Mouse (Mus musculus) lung, embryonic 16.5 days (tissue): ENCODE measurements around the gene Cpne2. TPM values are rescaled to one million over a fixed set of nuclear protein-coding genes. Genes with fewer than 3 reads are reported as not detected.

Experiments used
- ATAC-seq: fragments of 200-750 bp; cut with Nextera tagmentation; 2 replicates; pipeline ENCODE4 v1.8.0; 2017; ENCODE audit warnings: low read depth, mild to moderate bottlenecking, moderate library complexity
- H3K27ac ChIP-seq: fragments of 300-500 bp; sonication (generic); 2 replicates; pipeline ENCODE4 v1.5.1; 2014; ENCODE audit warnings: mild to moderate bottlenecking, control low read depth, low read length
- H3K27me3 ChIP-seq: fragments of 300-500 bp; sonication (generic); 2 replicates; pipeline ENCODE4 v1.6.1; 2014; ENCODE audit warnings: low read depth, low read length, mixed read lengths; ENCODE audit not compliant: control insufficient read depth, insufficient read depth
- H3K36me3 ChIP-seq: fragments of 300-500 bp; sonication (generic); 2 replicates; pipeline ENCODE4 v1.6.1; 2014; ENCODE audit warnings: low read length; ENCODE audit not compliant: control insufficient read depth, insufficient read depth
- H3K4me1 ChIP-seq: fragments of 300-500 bp; sonication (generic); replicated peaks from 2 replicates; pipeline ENCODE4 v1.6.1; 2014; ENCODE audit warnings: low read length, mixed read lengths; ENCODE audit not compliant: control insufficient read depth, insufficient read depth
- H3K4me2 ChIP-seq: fragments of 300-500 bp; sonication (generic); 2 replicates; pipeline ENCODE4 v1.6.1; 2014; ENCODE audit warnings: low read depth, low read length, control low read depth
- H3K4me3 ChIP-seq: fragments of 300-500 bp; sonication (generic); 2 replicates; pipeline ENCODE4 v1.5.1; 2014; ENCODE audit warnings: mild to moderate bottlenecking, low read length, control low read depth
- H3K9ac ChIP-seq: fragments of 300-500 bp; sonication (generic); 2 replicates; pipeline ENCODE4 v1.6.1; 2014; ENCODE audit warnings: low read length, control low read depth
- H3K9me3 ChIP-seq: fragments of 300-500 bp; sonication (generic); 2 replicates; pipeline ENCODE4 v1.6.1; 2016; ENCODE audit warnings: low read length; ENCODE audit not compliant: control insufficient read depth
- WGBS: fragments of 180-500 bp; shearing (Covaris S2); extraction: QIAGEN DNeasy Blood & Tissue Kit; methylation state at CpG from one replicate; pipeline ENCODE4 v1.1.7; 2014; 5-methylcytosine and 5-hydroxymethylcytosine counted together
- polyA plus RNA-seq: library from polyadenylated mRNA; unstranded; fragments of >200 nt; fragmentation: Nextera tagmentation; extraction: Ambion mirVana; gene quantifications from 2 replicates; pipeline ENCODE4 v1.2.1, GENCODE M21; 2015

Gene Cpne2
- polyA plus RNA-seq, 1 experiment from 2014 or later = 10.6 TPM

DNA sequence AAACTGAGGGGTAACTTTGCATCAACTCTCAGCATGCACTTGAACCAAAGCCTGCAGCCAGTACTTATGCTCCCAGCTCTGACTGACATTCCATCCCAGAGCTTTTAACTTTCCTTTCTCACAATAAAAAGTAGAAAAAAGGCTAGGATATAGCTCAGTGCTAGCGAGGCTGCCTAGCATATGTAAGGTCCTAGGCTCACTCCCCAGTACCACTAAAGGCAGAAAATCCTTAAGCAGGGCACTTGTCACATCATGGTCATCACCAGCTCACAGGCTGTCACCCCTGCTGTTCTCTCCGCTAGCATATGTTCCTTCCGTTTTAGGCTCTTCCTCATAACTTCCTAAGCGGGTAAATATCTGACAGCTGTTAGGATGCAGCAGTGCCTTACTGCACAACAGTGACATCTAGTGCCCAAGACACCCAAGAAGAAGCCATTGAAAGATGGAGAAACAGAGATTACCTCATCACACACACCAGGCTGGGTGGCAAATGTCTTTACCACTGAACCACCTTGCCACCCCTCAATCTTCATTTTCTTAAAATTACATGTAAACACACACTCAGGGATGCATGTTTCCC lies 51.5 kb downstream of the Cpne2 start:
- WGBS = 46% methylated on average over 4 of the region's 4 CpGs
- no peak overlapping the region for H3K27ac ChIP-seq

DNA sequence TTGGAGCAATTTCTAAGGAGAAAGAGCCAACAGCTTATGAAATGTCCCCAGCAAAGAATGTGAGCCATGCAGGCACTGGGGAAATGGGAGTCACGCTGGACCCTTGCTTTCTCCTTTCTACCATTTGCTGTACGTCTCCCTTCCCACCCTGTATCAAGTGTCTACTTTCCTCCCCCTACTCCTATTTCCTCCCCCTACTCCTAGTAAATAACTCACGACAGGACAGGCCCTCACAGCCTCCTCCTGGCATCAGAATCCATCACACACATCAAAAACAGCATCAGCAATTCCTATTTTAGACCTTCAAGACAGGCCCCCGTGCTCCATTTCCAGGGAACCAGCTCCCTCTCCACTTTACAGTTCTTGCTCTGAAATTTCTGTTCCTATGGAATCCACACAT lies 58.9 kb downstream of the Cpne2 start:
- H3K36me3 ChIP-seq = peaks cover 8% of the 10 kb centered on the region
- no peak overlapping the region for H3K4me2 ChIP-seq
- H3K4me1 ChIP-seq = no peaks in the 10 kb centered on the region
- H3K27me3 ChIP-seq = no peaks in the 10 kb centered on the region
- no peaks in the 10 kb centered on the region for H3K9me3 ChIP-seq
- ATAC-seq = no peak
- WGBS = 66% methylated on average over 4 of the region's 4 CpGs
- H3K9ac ChIP-seq = no peak overlapping the region
- H3K4me3 ChIP-seq = no peak overlapping the region
- no peak overlapping the region for H3K27ac ChIP-seq

More for the DNA sequence above, 51.5 kb downstream of the Cpne2 start:
- Histone ChIP-seq H3K4me1 (no peaks in the 10 kb centered on the region), H3K36me3 (peaks cover 42% of the 10 kb centered on the region), H3K4me3 (no peak overlapping the region), H3K27me3 (no peaks in the 10 kb centered on the region), H3K9me3 (no peaks in the 10 kb centered on the region), H3K9ac (no peak overlapping the region), H3K4me2 (no peak overlapping the region)
- ATAC-seq = no peak

DNA sequence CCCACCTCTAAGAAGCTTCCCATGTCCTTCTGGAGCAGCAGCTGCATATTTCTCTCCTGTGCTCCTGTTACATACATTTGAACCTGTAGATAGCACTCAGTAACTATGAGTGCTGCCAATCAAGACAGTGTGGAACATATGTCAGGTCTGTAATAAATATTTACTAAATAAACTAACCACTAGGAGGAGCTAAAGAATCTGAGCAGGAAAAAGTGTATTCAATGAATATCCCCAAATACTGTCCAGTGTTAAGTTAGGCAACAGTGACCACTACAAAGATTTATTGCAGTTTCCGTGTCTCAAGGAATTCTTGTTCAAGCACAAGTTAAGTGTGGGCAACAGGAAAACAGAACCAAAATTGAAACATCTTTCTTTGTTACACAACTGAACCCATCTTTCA lies 61.4 kb downstream of the Cpne2 start:
- no peak overlapping the region for H3K27ac ChIP-seq
- H3K4me3 ChIP-seq = no peak overlapping the region
- 33% methylated on average over 1 of the region's 1 CpGs for WGBS
- H3K27me3 ChIP-seq = no peaks in the 10 kb centered on the region
- H3K4me1 ChIP-seq = no peaks in the 10 kb centered on the region
- ATAC-seq = no peak
- H3K4me2 ChIP-seq = no peak overlapping the region
- no peaks in the 10 kb centered on the region for H3K9me3 ChIP-seq
- no peaks in the 10 kb centered on the region for H3K36me3 ChIP-seq
- no peak overlapping the region for H3K9ac ChIP-seq

DNA sequence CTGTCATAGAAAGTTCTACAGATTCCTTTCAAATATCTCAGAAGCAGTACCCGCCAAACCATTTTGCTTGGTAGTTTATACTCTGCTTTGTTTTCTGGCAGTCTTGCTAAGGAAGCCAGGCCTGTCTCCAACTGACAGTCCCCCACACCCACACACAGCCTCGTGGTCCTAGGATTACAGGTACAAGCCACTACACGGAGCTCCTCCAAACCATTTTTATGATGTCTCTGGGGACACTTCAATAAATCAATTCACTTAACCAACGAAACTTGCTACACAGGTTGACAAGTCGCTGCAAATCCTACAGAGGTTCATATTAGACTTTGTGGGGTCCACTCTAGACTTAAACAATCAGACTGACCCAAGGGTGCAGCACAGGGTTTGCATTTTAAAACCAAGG lies 67.7 kb downstream of the Cpne2 start:
- peak overlapping the region; percentile 89 for H3K9ac ChIP-seq
- H3K9me3 ChIP-seq = no peaks in the 10 kb centered on the region
- peaks cover 16% of the 10 kb centered on the region for H3K4me1 ChIP-seq
- H3K36me3 ChIP-seq = no peaks in the 10 kb centered on the region
- peak overlapping the region; percentile 64 for H3K4me2 ChIP-seq
- H3K27ac ChIP-seq = no peak overlapping the region
- H3K4me3 ChIP-seq = peak overlapping the region; percentile 100
- ATAC-seq = no peak
- no peaks in the 10 kb centered on the region for H3K27me3 ChIP-seq
- WGBS = 21% methylated on average over 5 of the region's 5 CpGs

DNA sequence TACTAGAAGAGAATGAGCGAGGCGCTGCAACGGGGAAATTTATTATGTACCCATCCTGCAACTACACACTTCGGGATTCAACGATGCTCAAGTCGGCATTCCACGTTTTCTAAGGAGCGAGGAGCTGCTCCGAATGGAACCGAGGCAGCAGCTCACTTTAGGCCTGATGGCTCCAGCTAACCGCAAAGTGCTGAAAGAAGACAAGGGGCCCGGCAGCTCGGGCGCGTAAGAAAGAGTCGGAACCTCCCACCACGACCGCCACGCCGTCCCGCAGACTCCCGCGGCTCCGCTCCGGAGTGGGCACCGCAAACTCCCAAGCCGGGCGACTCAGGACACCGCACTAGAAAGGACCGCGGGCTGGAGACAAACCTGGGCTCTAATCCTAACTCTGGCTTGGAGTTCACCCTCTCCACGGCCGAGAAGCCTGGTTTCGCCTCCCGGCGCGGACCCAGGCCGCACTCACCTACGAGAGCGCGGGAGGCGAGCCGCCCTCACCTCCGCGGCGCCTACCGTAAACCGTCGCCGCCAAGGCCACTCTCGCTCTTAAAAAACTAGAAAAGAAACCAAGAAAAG lies 68.3 kb downstream of the Cpne2 start:
- Histone ChIP-seq H3K4me2 (peak overlapping the region; percentile 64), H3K4me3 (peak overlapping the region; percentile 100), H3K9ac (peak overlapping the region; percentile 89), H3K4me1 (peaks cover 16% of the 10 kb centered on the region), H3K9me3 (no peaks in the 10 kb centered on the region), H3K27me3 (no peaks in the 10 kb centered on the region), H3K36me3 (no peaks in the 10 kb centered on the region), H3K27ac (peak overlapping the region; percentile 86)
- ATAC-seq = peak; percentile 9; the same call in 1 of the 2 replicates
- WGBS = under 1% methylated on average over 51 of the region's 51 CpGs

DNA sequence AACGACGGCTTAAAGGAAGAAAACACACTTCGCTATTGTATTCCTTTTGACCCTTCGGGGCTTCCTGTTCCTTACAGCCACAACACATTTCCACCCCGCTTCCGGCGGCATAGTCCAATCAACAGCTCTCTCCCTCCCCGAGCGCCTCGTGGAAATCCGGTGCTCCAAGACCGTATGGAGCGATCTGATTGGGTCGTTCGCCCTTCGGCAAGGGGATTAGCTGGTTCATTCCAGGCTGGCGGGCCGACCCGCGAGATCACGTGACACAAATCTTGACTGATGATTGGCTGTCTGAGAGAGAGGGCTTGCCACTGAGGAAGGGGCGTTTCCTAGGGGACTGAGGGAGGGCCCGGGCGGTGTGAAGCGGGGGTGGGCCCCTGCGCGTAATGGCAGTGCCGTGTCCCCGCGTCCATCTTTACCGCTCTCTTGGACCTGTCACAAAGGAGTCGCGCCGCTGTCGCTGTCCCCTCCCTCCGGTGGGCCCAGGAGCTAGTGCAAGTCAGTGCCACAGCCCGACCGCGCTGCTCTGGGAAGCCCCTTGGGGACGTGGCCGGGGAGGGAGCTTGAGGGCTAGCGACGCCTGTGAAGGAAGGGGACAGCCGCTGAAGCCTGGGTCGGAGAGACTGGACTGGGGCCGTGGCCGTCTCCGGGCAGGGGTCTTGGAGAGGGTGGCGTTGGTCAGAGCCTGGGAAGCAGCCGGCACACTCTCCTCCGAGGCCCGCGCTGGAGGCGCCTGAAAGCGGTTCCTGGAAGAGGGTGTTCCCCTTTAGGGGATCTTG lies 69.0 kb downstream of the Cpne2 start, which contains the start of the genes Rspry1 and Fam192a:
TSS of gene Rspry1 (plus strand) at position 331 of the 779 bp plus-strand sequence.
TSS of gene Fam192a (minus strand) at position 391 of the 779 bp plus-strand sequence.
- peaks cover 16% of the 10 kb centered on the region for H3K4me1 ChIP-seq
- H3K9ac ChIP-seq = peak within 1 kb of the TSS; percentile 99
- peak; percentile 100 for ATAC-seq
- H3K27ac ChIP-seq = peak within 1 kb of the TSS; percentile 86
- H3K27me3 ChIP-seq = no peaks in the 10 kb centered on the region
- H3K9me3 ChIP-seq = no peaks in the 10 kb centered on the region
- WGBS = 0% methylated on average over 47 of the region's 55 CpGs
- peak within 1 kb of the TSS; percentile 100 for H3K4me3 ChIP-seq
- peak within 1 kb of the TSS; percentile 87 for H3K4me2 ChIP-seq
- no peaks in the 10 kb centered on the region for H3K36me3 ChIP-seq

DNA sequence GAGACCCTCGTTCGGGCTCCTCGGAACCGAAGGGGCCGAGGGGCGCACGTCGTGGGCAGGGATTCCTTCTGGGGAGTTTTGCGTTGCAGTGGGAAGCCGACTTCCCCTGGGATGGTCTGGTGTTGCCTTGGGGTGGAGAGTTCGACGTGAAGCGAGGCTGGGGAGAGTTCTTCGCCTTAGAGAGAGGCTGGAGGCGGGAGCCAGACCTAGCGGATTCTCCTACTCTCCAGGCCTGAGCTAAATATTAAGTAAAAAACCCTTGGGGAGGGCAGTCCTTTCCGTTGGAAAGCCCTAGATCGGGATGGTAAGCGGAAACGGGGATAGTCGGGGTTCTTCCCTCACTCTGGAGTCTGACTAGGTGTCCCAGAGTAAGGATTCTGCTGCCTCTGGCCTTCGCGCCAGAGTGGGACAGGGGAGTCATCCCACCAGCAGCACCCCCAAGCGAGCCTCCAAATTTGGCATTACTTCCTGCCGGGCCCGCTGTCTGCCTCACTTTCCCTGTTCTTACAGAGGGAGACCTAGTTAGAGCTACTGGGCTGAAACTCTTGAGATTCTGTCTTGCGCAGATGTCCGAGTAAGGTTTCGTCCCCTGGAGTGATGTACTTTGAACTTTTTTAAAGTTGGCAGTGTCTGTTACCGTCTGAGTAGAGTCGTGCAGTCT lies 69.8 kb downstream of the Cpne2 start:
- Histone ChIP-seq H3K4me3 (peak overlapping the region; percentile 100), H3K9ac (peak overlapping the region; percentile 99), H3K36me3 (no peaks in the 10 kb centered on the region), H3K9me3 (no peaks in the 10 kb centered on the region), H3K4me1 (peaks cover 16% of the 10 kb centered on the region), H3K27ac (peak overlapping the region; percentile 77), H3K4me2 (peak overlapping the region; percentile 87), H3K27me3 (no peaks in the 10 kb centered on the region)
- under 1% methylated on average over 31 of the region's 31 CpGs for WGBS
- 0 out of 2 replicates have a peak, but pooled peaks have one; percentile 6 for ATAC-seq

DNA sequence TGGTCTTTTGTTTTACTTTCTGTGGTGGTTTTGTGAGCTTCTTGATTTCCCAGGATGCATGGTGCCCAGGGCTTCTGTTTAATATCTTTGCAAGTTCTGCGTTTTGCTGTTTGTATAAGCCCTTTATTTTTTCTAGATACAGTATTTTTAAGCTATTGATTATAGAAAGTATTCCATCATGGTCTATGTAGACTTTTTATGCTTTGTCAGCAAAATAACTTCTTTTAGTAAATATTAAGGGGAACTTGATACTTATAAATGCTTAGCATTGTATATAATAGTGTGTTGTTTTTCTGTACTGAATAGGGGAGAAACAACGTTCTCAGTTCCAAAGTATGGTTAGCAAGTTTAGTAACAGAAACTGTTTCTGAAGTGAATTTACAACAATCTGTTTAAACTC lies 71.2 kb downstream of the Cpne2 start:
- H3K36me3 ChIP-seq = no peaks in the 10 kb centered on the region
- no peaks in the 10 kb centered on the region for H3K9me3 ChIP-seq
- no peak overlapping the region for H3K27ac ChIP-seq
- H3K4me1 ChIP-seq = peaks cover 16% of the 10 kb centered on the region
- no peak overlapping the region for H3K4me2 ChIP-seq
- H3K4me3 ChIP-seq = no peak overlapping the region
- no peaks in the 10 kb centered on the region for H3K27me3 ChIP-seq
- WGBS = 76% methylated on average over 2 of the region's 2 CpGs
- H3K9ac ChIP-seq = no peak overlapping the region
- ATAC-seq = no peak

DNA sequence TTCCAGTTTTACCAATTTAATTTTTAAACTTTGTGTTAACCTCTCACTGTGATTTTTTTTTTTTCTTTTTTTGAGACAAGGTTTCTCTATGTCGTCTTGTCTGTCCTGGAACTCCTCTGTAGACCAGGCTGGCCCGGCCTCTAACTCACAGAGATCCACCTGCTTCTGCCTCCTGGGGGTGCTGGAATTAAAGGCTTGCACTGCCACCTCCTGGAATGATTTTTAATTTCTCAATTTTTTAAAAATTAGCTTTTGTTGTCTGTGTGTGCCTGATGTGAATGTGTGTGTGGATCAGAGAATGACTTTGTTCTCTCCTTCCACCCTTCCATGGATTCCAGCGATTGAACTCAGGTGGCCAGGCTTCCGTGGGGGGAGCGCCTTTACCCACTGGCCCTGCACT lies 74.3 kb downstream of the Cpne2 start:
- Histone ChIP-seq H3K27me3 (no peaks in the 10 kb centered on the region), H3K9me3 (no peaks in the 10 kb centered on the region), H3K4me3 (no peak overlapping the region), H3K36me3 (no peaks in the 10 kb centered on the region), H3K27ac (no peak overlapping the region), H3K9ac (no peak overlapping the region), H3K4me1 (peaks cover 8% of the 10 kb centered on the region; the same call in 1 of the 2 replicates), H3K4me2 (no peak overlapping the region)
- no peak for ATAC-seq
- WGBS = 90% methylated on average over 5 of the region's 5 CpGs
